ENCODE assay signal across 8 mouse cellular contexts in genomic region chr10:128890383-128891295, GRCm38 (mm10). TPM values are rescaled to one million over a fixed set of nuclear protein-coding genes. Genes with fewer than 3 reads are reported as not detected.
A peak's percentile ranks its signal among the peaks of the same experiment; 100 is the strongest.
DNase-seq lines count a peak whose midpoint lies in the region; ATAC-seq and TF ChIP-seq lines count a peak whose summit lies in the region.

No protein-coding gene starts in this region.

- peaks cover 15% of the 10 kb centered on the region for H3K36me3 ChIP-seq in kidney, embryonic 16.5 days (ENCODE audit: insufficient read depth, low read length)
- H3K36me3 ChIP-seq in heart, postnatal 0 days (replicated peaks; ENCODE audit: control insufficient read depth, insufficient read depth, low read length): no peaks in the 10 kb centered on the region

- no peak for TF ChIP-seq EP300 in heart, postnatal 0 days (IDR thresholded peaks at IDR 0.05; ENCODE audit: low read depth)

- no peak for DNase-seq in kidney, adult 11 months
- DNase-seq in heart, postnatal 0 days (ENCODE audit: low spot score): no peak
- peak; percentile 47 for DNase-seq in thymus, postnatal 25 days
- no peak for DNase-seq in gastrocnemius, postnatal 10 days
- no peak for DNase-seq in layer of hippocampus, postnatal 36 days

- peak overlapping the region; percentile 94 for H3K27ac ChIP-seq in kidney, embryonic 16.5 days (ENCODE audit: low read length)
- no peak overlapping the region; the same call in 1 of the 2 replicates for H3K27ac ChIP-seq in bone marrow, adult 2 months (ENCODE audit: control insufficient read depth, insufficient read depth, low read depth, low read length, poor library complexity)
- no peak overlapping the region for H3K27ac ChIP-seq in heart, postnatal 0 days (ENCODE audit: low read depth)

- H3K27me3 ChIP-seq in kidney, embryonic 16.5 days (ENCODE audit: insufficient read depth, low read length): no peaks in the 10 kb centered on the region; the same call in 1 of the 2 replicates
- peaks cover 8% of the 10 kb centered on the region; the same call in 1 of the 2 replicates for H3K27me3 ChIP-seq in heart, postnatal 0 days (ENCODE audit: control insufficient read depth, insufficient read depth, low read length)

- under 1% methylated on average over 40 of the region's 40 CpGs for WGBS in kidney, embryonic 16.5 days
- 4% methylated on average over 40 of the region's 40 CpGs for WGBS in bone marrow, adult 2 months
- WGBS in heart, postnatal 0 days: 3% methylated on average over 40 of the region's 40 CpGs

- peaks cover 37% of the 10 kb centered on the region for H3K4me1 ChIP-seq in kidney, embryonic 16.5 days (ENCODE audit: insufficient read depth, low read length)
- peaks cover 2% of the 10 kb centered on the region for H3K4me1 ChIP-seq in bone marrow, adult 2 months (ENCODE audit: control insufficient read depth, insufficient read depth, low read length)
- peaks cover 20% of the 10 kb centered on the region for H3K4me1 ChIP-seq in heart, postnatal 0 days (ENCODE audit: control insufficient read depth, insufficient read depth)

- no peak for TF ChIP-seq CTCF in bone marrow, adult 2 months (IDR thresholded peaks at IDR 0.05; ENCODE audit: control insufficient read depth, insufficient read depth, low read length)
- TF ChIP-seq CTCF in heart, postnatal 0 days (IDR thresholded peaks at IDR 0.05; ENCODE audit: low read depth): no peak

- H3K9ac ChIP-seq in kidney, embryonic 16.5 days (replicated peaks; ENCODE audit: low read length): peak overlapping the region; percentile 87
- H3K9ac ChIP-seq in heart, postnatal 0 days (replicated peaks; ENCODE audit: low read depth, low read length): peak overlapping the region; percentile 63

- ATAC-seq in kidney, embryonic 16.5 days (ENCODE audit: low FRiP score, low TSS enrichment): peak; percentile 0; the same call in 1 of the 2 replicates
- 0 out of 2 replicates have a peak, but pooled peaks have one; percentile 2 for ATAC-seq in heart, postnatal 0 days (ENCODE audit: insufficient read depth, low read depth)
- peak; percentile 8 for ATAC-seq in megakaryocyte, adult 5-6 weeks (ENCODE audit: poor library complexity, severe bottlenecking)

- H3K4me2 ChIP-seq in kidney, embryonic 16.5 days (replicated peaks; ENCODE audit: low read depth, low read length): peak overlapping the region; percentile 94
- peak overlapping the region; percentile 74 for H3K4me2 ChIP-seq in heart, postnatal 0 days (ENCODE audit: low read depth, low read length)

- no peaks in the 10 kb centered on the region for H3K9me3 ChIP-seq in kidney, embryonic 16.5 days (ENCODE audit: low read length)
- H3K9me3 ChIP-seq in heart, postnatal 0 days (replicated peaks; ENCODE audit: control insufficient read depth, low read length): no peaks in the 10 kb centered on the region

- TF ChIP-seq POLR2A in bone marrow, adult 2 months (IDR thresholded peaks at IDR 0.05; ENCODE audit: borderline replicate concordance, control insufficient read depth, low read depth, low read length): no peak

- peak overlapping the region; percentile 82 for H3K4me3 ChIP-seq in kidney, embryonic 16.5 days (ENCODE audit: low read length)
- peak overlapping the region; percentile 80 for H3K4me3 ChIP-seq in bone marrow, adult 2 months (replicated peaks; ENCODE audit: control insufficient read depth, low read depth, low read length)
- H3K4me3 ChIP-seq in heart, postnatal 0 days (ENCODE audit: low read depth, low read length): peak overlapping the region; percentile 54

RNA-seq across cellular contexts. Expression of gene Gdf11, which starts 0.9 kb away (rescaled TPM):
- polyA plus RNA-seq in kidney, embryonic 16.5 days (2015; fragmentation: Nextera tagmentation; extraction: Ambion mirVana): 6.8 and 7.8 TPM in 2 replicates
- polyA plus RNA-seq in bone marrow, adult 2 months (2011; ENCODE audit: insufficient read depth, insufficient read length, low replicate concordance, missing spikeins): 2.4 and 3.6 TPM in 2 replicates
- total RNA-seq in heart, postnatal 0 days (2014; rRNA removed; ENCODE audit: low replicate concordance): 1.6 and 6.7 TPM in 2 replicates
- 1.5 and 1.7 TPM in 2 replicates for polyA plus RNA-seq in heart, postnatal 0 days (2015; fragmentation: Nextera tagmentation; extraction: Ambion mirVana)
- 0.07 and 0.18 TPM in 2 replicates for total RNA-seq in megakaryocyte, adult 5-6 weeks (2015)
- 0.18 and 0.28 TPM in 2 replicates for total RNA-seq in megakaryocyte, adult 5-6 weeks (2017)
- 1 to 10 TPM; 8.2 to 9.5 TPM for total RNA-seq in gastrocnemius, postnatal 10 days (2021)
- total RNA-seq in layer of hippocampus, postnatal 36 days (2021): 10 to 100 TPM; 20.4 to 22.7 TPM

RNA-seq across cellular contexts. Expression of gene Cd63, which starts 10.2 kb away (rescaled TPM):
- polyA plus RNA-seq in kidney, embryonic 16.5 days (2015; fragmentation: Nextera tagmentation; extraction: Ambion mirVana): 775 and 850 TPM in 2 replicates
- polyA plus RNA-seq in bone marrow, adult 2 months (2011; ENCODE audit: insufficient read depth, insufficient read length, low replicate concordance, missing spikeins): 49.2 and 134 TPM in 2 replicates
- total RNA-seq in heart, postnatal 0 days (2014; rRNA removed; ENCODE audit: low replicate concordance): 32.9 and 72.6 TPM in 2 replicates
- polyA plus RNA-seq in heart, postnatal 0 days (2015; fragmentation: Nextera tagmentation; extraction: Ambion mirVana): 381 and 398 TPM in 2 replicates
- 60.5 and 76.0 TPM in 2 replicates for total RNA-seq in megakaryocyte, adult 5-6 weeks (2015)
- 46.8 and 47.1 TPM in 2 replicates for total RNA-seq in megakaryocyte, adult 5-6 weeks (2017)
- 100 to 1,000 TPM; 198 to 258 TPM for total RNA-seq in gastrocnemius, postnatal 10 days (2021)
- total RNA-seq in layer of hippocampus, postnatal 36 days (2021): 10 to 100 TPM; 77.8 to 79.7 TPM

RNA-seq across cellular contexts. Expression of gene Rdh5, which starts 32.0 kb away (rescaled TPM):
- 17.7 and 20.5 TPM in 2 replicates for polyA plus RNA-seq in kidney, embryonic 16.5 days (2015; fragmentation: Nextera tagmentation; extraction: Ambion mirVana)
- polyA plus RNA-seq in bone marrow, adult 2 months (2011; ENCODE audit: insufficient read depth, insufficient read length, low replicate concordance, missing spikeins): 2.6 and 6.2 TPM in 2 replicates
- total RNA-seq in heart, postnatal 0 days (2014; rRNA removed; ENCODE audit: low replicate concordance): 7.6 and 14.3 TPM in 2 replicates
- polyA plus RNA-seq in heart, postnatal 0 days (2015; fragmentation: Nextera tagmentation; extraction: Ambion mirVana): 9.3 and 11.1 TPM in 2 replicates
- 3.4 and 6.0 TPM in 2 replicates for total RNA-seq in megakaryocyte, adult 5-6 weeks (2015)
- 0.94 and 3.6 TPM in 2 replicates for total RNA-seq in megakaryocyte, adult 5-6 weeks (2017)
- total RNA-seq in gastrocnemius, postnatal 10 days (2021): 10 to 100 TPM in 1 of 2 experiments, 1 to 10 TPM in 1; 8.2 to 12.5 TPM
- 1 to 10 TPM; 6.4 to 8.9 TPM for total RNA-seq in layer of hippocampus, postnatal 36 days (2021)

RNA-seq across cellular contexts. Expression of gene Bloc1s1, which starts 33.2 kb away (rescaled TPM):
- 227 and 234 TPM in 2 replicates for polyA plus RNA-seq in kidney, embryonic 16.5 days (2015; fragmentation: Nextera tagmentation; extraction: Ambion mirVana)
- polyA plus RNA-seq in bone marrow, adult 2 months (2011; ENCODE audit: insufficient read depth, insufficient read length, low replicate concordance, missing spikeins): 78.6 and 92.7 TPM in 2 replicates
- total RNA-seq in heart, postnatal 0 days (2014; rRNA removed; ENCODE audit: low replicate concordance): 121 and 130 TPM in 2 replicates
- polyA plus RNA-seq in heart, postnatal 0 days (2015; fragmentation: Nextera tagmentation; extraction: Ambion mirVana): 292 and 295 TPM in 2 replicates
- total RNA-seq in megakaryocyte, adult 5-6 weeks (2015): 190 and 212 TPM in 2 replicates
- 135 and 165 TPM in 2 replicates for total RNA-seq in megakaryocyte, adult 5-6 weeks (2017)
- total RNA-seq in gastrocnemius, postnatal 10 days (2021): 100 to 1,000 TPM; 201 to 210 TPM
- total RNA-seq in layer of hippocampus, postnatal 36 days (2021): 10 to 100 TPM; 92.9 to 94.1 TPM

RNA-seq across cellular contexts. Expression of gene Itga7, which starts 43.0 kb away (rescaled TPM):
- 3.9 and 4.0 TPM in 2 replicates for polyA plus RNA-seq in kidney, embryonic 16.5 days (2015; fragmentation: Nextera tagmentation; extraction: Ambion mirVana)
- 1.4 and 1.9 TPM in 2 replicates for polyA plus RNA-seq in bone marrow, adult 2 months (2011; ENCODE audit: insufficient read depth, insufficient read length, low replicate concordance, missing spikeins)
- total RNA-seq in heart, postnatal 0 days (2014; rRNA removed; ENCODE audit: low replicate concordance): 22.3 and 41.4 TPM in 2 replicates
- 18.5 and 22.7 TPM in 2 replicates for polyA plus RNA-seq in heart, postnatal 0 days (2015; fragmentation: Nextera tagmentation; extraction: Ambion mirVana)
- total RNA-seq in megakaryocyte, adult 5-6 weeks (2015): not detected in 2 replicates
- not detected in 2 replicates for total RNA-seq in megakaryocyte, adult 5-6 weeks (2017)
- total RNA-seq in gastrocnemius, postnatal 10 days (2021): 100 to 1,000 TPM; 125 to 127 TPM
- 10 to 100 TPM; 30.1 to 35.4 TPM for total RNA-seq in layer of hippocampus, postnatal 36 days (2021)
